ENCODE assay signal across 22 mouse cellular contexts in genomic region chr10:75740866-75741265, GRCm38 (mm10). TPM values are rescaled to one million over a fixed set of nuclear protein-coding genes. Genes with fewer than 3 reads are reported as not detected.
DNase-seq lines count a peak whose midpoint lies in the region.
"Had no signal": no experiment of that assay in that cellular context is flagged by ENCODE, and none has a peak within 500 bp of the region (broad histone marks: within the 10 kb centered on the region; RNA-seq: fewer than 3 reads in every experiment).

No protein-coding gene starts in this region.

- peak; percentile 27 to 49 for DNase-seq in adrenal gland, postnatal 36 days
- DNase-seq in adrenal gland, adult 18-20 months (ENCODE audit: low spot score in 2 of 2) = no peak
- peak; percentile 28 for DNase-seq in gastrocnemius, adult 18-20 months (ENCODE audit: low spot score)
- DNase-seq in gastrocnemius, adult 8-10 months (ENCODE audit: low spot score in 2 of 2) = no peak
- DNase-seq in kidney, adult 9 months = peak; percentile 35
- DNase-seq in kidney, postnatal 10 days = no peak
- peak; percentile 46 for DNase-seq in fat pad, adult 2 months (ENCODE audit: extremely low read depth, low read depth, low spot score)
- no peak for DNase-seq in testis, postnatal 14 days (ENCODE audit: low spot score)
- DNase-seq: heart, adult 18-20 months; heart, postnatal 36 days; liver; lung, adult 2 months; lung, postnatal 10 days; retina, postnatal 1 day; right cerebral cortex, postnatal 14 days; thymus, postnatal 14 days had no signal

RNA-seq across cellular contexts. Expression of gene Cabin1, which starts 23.3 kb away (rescaled TPM):
- 10 to 100 TPM; 32.9 to 35.1 TPM for total RNA-seq in adrenal gland, postnatal 36 days (2021)
- 10 to 100 TPM; 25.8 to 32.3 TPM for total RNA-seq in adrenal gland, adult 18-20 months (2021)
- 1 to 10 TPM; 7.7 to 8.0 TPM for total RNA-seq in gastrocnemius, adult 18-20 months (2021)
- 1 to 10 TPM; 6.6 to 9.3 (median 7.4) TPM for total RNA-seq in gastrocnemius, adult 8-10 months (2022)

RNA-seq across cellular contexts. Expression of gene Ddt, which starts 32.3 kb away (rescaled TPM):
- 100 to 1,000 TPM; 107 to 161 TPM for total RNA-seq in adrenal gland, postnatal 36 days (2021)
- 100 to 1,000 TPM; 137 to 153 TPM for total RNA-seq in adrenal gland, adult 18-20 months (2021)
- 10 to 100 TPM; 30.6 to 38.3 TPM for total RNA-seq in gastrocnemius, adult 18-20 months (2021)
- 10 to 100 TPM; 23.6 to 32.6 (median 29.5) TPM for total RNA-seq in gastrocnemius, adult 8-10 months (2022)

RNA-seq across cellular contexts. Expression of gene Gm20441, which starts 39.9 kb away (rescaled TPM):
- under 1 TPM in 1 of 2 experiments, not detected in 1; 0.53 TPM for total RNA-seq in adrenal gland, postnatal 36 days (2021)
- total RNA-seq in adrenal gland, adult 18-20 months (2021) = not detected
- total RNA-seq in gastrocnemius, adult 18-20 months (2021) = not detected
- not detected for total RNA-seq in gastrocnemius, adult 8-10 months (2022)
- total RNA-seq: heart, adult 18-20 months; heart, postnatal 36 days; hindbrain, postnatal 0 days; layer of hippocampus, postnatal 10 days; left cerebral cortex, adult 18-20 months; left cerebral cortex, postnatal 14 days; megakaryocyte progenitor cell, adult 5-6 weeks; MEL had no signal

RNA-seq across cellular contexts. Expression of gene Gstt3, which starts 40.3 kb away (rescaled TPM):
- 10 to 100 TPM; 14.9 to 28.7 TPM for total RNA-seq in adrenal gland, postnatal 36 days (2021)
- 10 to 100 TPM; 19.5 to 30.6 TPM for total RNA-seq in adrenal gland, adult 18-20 months (2021)
- total RNA-seq in gastrocnemius, adult 18-20 months (2021) = 1 to 10 TPM; 1.8 to 2.5 TPM
- 1 to 10 TPM; 2.6 to 4.8 (median 3.1) TPM for total RNA-seq in gastrocnemius, adult 8-10 months (2022)

RNA-seq across cellular contexts. Expression of gene Gstt1, which starts 57.5 kb away (rescaled TPM):
- 10 to 100 TPM; 37.6 to 47.8 TPM for total RNA-seq in adrenal gland, postnatal 36 days (2021)
- total RNA-seq in adrenal gland, adult 18-20 months (2021) = 10 to 100 TPM; 57.9 to 82.4 TPM
- 1 to 10 TPM; 6.0 to 8.0 TPM for total RNA-seq in gastrocnemius, adult 18-20 months (2021)
- total RNA-seq in gastrocnemius, adult 8-10 months (2022) = 1 to 10 TPM; 4.6 to 8.3 (median 4.8) TPM

Comparison
In these comparisons a context has a peak if more than half of its experiments do, and no peak if none do; other contexts are left out.
1. DNase-seq: peak in adrenal gland, postnatal 36 days (2 of 2), gastrocnemius, adult 18-20 months (single experiment), kidney, adult 9 months (single experiment) and fat pad, adult 2 months (single experiment); none in adrenal gland, adult 18-20 months (0 of 2), gastrocnemius, adult 8-10 months (0 of 2), kidney, postnatal 10 days (single experiment) and testis, postnatal 14 days (single experiment).